Mouse (Mus musculus) cerebral cortex, adult 2 months (tissue): Measurements from ENCODE around the gene Gm9639.

ENCODE experiments used
- WGBS: fragments of 180-500 bp; shearing (Covaris S2); methylation state at CpG from one replicate; pipeline ENCODE4 v1.1.7; 2018; 5-methylcytosine and 5-hydroxymethylcytosine counted together

Gene Gm9639

DNA sequence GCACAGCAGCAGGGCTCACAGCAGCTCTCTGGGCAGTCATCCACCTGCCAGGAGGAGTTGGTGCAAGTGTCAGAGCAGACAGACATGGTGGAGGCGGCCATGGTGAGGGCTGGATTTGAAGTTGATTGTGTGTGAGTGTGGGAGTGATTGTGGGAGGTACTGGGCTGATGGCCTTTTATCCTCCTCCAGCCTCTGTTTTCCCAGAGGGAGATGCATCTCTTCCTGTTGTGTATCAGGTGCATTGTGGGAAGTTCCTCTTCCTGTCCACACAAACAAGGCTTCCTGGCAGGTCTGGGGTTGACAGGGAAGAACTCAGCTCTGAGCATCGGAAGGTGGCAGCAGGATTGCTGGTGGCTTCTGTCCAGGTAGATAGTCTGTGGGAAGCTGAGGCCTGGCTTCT, at the start of gene Gm9639:
Gene Gm9639 (minus strand): TSS at position 101 of the 400 bp plus-strand sequence.
- WGBS: 43% methylated on average over 2 of the region's 2 CpGs

DNA sequence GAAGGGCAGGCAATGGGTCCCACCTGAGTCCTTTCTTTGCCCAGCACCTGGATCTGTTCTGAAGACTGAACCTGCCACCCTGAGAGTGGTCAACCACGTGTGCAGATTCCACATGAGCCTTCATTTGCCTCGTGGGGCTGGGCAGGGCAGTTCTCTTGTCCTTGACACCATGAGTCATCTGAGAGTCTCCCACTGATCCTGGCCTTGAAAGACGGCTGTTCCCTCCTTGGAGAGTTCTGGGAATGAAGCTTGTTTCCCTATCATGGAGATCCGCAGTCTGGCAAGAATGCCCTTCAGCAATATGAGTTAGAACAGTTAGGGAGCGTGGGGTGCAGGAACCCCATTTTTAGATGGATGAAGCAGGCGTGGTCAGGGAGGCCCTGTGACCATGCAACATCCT, 44.1 kb upstream of the Gm9639 start:
- WGBS: 83% methylated on average over 6 of the region's 6 CpGs

DNA sequence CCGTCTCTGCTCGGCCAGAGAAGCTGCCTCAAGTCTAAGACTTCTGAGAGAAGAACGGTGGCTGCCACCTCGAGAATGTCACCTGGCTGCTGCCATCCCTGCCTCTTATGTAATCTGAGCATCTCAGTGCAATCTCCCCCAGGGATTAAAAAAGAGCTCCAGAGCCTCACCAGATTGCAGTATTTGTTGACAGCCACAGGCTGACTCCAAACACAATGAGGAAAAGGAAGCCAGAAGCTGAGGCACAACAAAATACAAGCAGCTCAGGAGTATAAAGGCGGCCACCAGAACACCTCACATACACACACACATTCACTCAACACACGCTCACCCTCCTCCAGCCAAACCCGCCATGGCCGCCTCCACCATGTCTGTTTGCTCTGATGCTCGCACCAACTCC, 40.8 kb upstream of the Gm9639 start, which contains the start of gene Krtap10-10:
Gene Krtap10-10 (plus strand): TSS at position 301 of the 400 bp plus-strand sequence.
- WGBS: 42% methylated on average over 9 of the region's 9 CpGs

- WGBS: 40% methylated on average over 6 of the region's 6 CpGs
Measured at GRCm38 (mm10) chr10:77826951-77827350, 32.1 kb upstream of the Gm9639 start, which contains the start of gene Krtap10-4. TSS of gene Krtap10-4 (minus strand) at chr10:77827095.

DNA sequence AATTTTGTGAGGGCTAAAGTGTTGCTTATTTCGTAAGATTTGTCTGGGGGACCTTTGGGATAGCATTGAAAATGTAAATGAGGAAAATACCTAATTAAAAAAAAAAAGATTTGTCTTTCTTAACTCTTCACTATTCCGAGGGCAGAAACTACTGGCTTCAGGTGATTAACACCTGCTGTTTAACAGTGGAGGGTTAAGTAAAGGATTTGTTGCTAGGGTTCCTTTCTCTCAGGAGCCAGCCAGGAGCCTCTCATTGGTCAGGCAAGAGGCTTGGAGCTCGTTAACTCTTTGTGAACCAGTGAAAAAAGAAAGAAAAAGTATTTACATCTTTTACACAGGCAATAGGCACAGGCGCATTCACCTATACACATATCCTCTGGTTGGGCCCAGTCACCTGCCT, 24.3 kb upstream of the Gm9639 start:
- 56% methylated on average over 4 of the region's 4 CpGs for WGBS

GRCm38 (mm10) chr10:77818523-77818922, 23.6 kb upstream of the Gm9639 start:
- 91% methylated on average over 4 of the region's 4 CpGs for WGBS

GRCm38 (mm10) chr10:77815514-77815913, 20.6 kb upstream of the Gm9639 start:
- WGBS: 41% methylated on average over 5 of the region's 5 CpGs

DNA sequence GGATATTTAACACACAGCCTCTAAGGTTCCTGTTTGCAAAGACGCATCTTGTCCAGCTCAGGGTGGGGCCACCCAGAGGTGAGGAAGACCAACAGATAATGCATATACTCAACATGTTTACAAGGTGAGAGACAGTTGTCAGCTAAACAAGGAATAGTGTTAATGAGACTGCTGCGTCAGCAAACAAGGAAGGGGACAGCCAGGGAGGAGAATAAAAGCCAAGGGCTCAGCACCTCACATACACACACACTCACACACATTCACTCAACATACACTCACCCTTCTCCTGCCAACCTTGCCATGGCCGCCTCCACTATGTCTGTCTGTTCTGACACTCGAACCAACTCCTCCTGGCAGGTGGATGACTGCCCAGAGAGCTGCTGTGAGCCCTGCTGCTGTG, 19.5 kb upstream of the Gm9639 start, which contains the start of gene Gm2696:
Gene Gm2696 (plus strand): TSS at position 301 of the 400 bp plus-strand sequence.
- WGBS: 55% methylated on average over 4 of the region's 4 CpGs

GRCm38 (mm10) chr10:77811743-77812142, 16.9 kb upstream of the Gm9639 start, which contains the start of gene Gm9507:
TSS of gene Gm9507 (minus strand) at chr10:77811843.
- WGBS: 69% methylated on average over 5 of the region's 5 CpGs

DNA sequence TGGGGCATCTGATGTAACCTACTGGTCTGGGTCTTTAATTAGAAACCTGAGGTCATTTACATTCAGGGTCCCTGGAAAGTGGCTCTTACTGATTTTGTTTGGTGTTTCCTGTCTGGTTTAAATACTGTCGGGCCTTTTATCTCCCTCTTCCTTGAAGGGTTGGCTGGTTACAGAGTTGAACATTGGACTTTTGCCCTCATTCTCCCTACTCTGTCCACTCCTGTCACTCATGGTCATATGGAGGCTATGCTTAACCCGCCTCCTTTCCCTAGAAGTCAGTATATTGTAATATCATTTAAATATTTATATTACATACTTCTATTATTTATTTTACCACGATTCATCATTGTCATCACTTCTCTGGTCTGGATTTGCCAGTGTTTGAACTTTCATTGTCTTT, 9.2 kb upstream of the Gm9639 start:
- 81% methylated on average over 3 of the region's 3 CpGs for whole genome bisulfite sequencing

DNA sequence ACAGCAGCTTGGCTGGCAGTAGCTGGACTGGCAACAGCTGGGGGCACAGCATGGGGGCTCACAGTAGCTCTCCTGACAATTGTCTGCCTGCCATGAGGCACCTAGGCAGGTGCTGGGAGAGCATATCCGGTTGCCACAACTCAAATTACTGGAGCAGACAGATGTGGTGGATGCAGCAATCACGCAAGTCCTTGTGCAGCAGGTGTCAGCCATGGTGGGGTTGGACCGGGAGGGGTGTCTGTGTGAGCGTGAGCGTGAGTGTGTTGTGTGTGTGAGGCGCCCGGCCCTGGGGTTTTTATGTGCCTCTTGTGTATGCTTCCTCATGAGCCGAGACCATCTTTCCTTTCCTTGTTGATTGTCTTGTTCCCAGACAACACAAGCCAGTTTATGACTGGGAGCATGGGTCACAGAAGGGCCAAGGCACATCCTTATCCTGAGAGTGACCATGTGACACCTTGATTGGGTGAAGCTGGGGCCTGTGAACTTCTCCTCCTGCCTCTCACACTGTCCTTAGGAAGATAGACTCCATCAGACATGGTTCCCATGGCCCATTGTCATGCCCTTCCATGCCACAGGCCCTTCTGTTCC, 4.1 kb upstream of the Gm9639 start, which contains the start of gene Gm19668:
Gene Gm19668 (minus strand): TSS at position 213 of the 588 bp plus-strand sequence.
- 75% methylated on average over 8 of the region's 8 CpGs for WGBS

DNA sequence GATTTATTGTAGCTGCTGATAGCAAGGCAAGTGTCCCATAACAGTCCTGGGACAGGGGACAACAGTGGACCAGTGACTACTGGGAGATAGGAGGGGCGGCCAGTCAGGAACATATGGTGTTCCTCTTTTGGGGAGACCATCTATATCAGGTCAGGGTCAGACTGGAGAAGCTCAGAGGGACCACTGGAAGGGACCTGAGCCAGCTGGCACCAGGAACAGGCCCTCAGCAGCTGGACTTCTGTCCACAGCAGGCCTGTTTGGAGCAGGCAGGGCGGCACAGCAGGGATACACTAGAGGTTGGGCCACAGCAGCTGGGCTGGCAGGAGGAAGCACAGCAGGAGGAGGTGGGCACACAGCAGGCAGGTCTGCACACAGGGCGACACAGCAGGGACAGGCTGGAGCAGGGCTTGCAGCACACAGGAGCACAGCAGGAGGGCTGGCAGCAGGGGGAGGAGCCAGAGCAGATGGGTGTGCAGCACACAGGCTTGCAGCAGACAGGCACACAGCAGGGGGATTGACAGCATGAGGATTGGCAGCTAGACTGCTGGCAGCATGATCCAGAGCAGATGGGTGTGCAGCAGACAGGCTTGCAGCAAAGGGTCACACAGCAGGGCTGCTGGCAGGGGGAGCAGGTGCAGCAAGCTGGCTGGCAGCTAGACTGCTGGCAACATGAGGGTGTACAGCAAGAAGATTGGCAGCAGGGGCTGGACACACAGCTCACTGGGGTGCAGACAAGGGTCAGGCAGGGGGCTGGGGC, 3.5 kb upstream of the Gm9639 start:
- 70% methylated on average over 3 of the region's 3 CpGs for WGBS

DNA sequence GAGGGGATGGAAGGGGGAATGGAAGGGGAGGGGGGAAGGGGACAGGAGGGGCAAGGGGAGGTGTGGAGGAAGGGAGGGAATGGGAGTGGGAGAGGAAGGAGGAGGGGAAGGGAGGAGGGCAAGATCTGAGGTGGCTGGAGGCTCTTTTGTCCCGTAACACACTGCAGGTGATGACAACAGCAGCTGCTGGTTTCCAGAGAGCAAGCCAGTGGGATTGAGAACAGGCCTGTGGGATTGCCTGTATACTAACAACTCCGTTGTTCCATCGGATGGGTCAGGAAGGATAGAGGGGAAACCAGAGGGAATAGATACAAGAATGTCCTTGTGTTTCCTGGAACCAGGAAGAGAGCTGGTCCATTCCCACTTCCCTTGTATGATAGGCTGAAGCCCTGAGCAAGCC, 2.8 kb upstream of the Gm9639 start:
- WGBS: 63% methylated on average over 3 of the region's 3 CpGs

DNA sequence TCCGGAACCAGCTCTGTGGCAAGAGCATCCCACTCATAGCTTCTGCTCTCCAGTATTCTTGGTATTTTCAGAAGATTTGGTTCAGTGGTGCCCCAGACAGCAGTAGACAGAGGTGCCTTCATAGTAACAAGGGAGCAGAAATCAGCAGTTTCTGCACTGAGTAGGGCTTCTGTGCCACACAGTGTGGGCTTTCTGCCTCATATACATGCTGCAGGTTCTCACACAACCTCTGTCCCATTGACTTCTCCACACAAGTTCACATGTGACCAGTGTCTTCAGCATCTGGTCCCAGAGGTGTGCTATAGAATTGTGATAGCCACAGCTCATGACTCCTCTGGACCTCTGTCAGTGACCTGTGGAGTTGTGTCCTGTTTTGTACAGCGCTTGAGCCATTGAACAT, 6.3 kb downstream of the Gm9639 start:
- 67% methylated on average over 2 of the region's 2 CpGs for WGBS

- WGBS: 18% methylated on average over 1 of the region's 1 CpGs
Measured at GRCm38 (mm10) chr10:77787876-77788275, 7.0 kb downstream of the Gm9639 start, which contains the start of gene Gm7137. TSS of gene Gm7137 (minus strand) at chr10:77788200.

DNA sequence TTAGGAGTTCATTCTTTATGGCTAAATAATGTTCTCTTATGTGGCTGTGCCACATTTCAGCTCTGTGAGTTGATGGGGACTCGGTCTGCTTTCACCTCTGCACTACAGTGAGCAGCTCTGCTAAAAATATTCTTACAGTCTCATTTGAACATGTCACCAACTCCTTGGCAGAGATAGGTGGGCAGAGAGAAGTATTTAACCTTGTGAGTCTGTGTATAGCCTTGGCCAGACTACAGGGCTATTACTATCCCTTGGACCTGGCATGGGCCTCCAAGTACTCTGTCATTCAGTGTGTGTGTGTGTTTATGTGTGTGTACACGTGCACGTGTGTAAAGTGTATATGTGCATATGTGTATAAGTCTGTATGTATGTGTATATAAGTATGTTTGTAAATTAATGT, 11.5 kb downstream of the Gm9639 start:
- WGBS: 78% methylated on average over 3 of the region's 3 CpGs

DNA sequence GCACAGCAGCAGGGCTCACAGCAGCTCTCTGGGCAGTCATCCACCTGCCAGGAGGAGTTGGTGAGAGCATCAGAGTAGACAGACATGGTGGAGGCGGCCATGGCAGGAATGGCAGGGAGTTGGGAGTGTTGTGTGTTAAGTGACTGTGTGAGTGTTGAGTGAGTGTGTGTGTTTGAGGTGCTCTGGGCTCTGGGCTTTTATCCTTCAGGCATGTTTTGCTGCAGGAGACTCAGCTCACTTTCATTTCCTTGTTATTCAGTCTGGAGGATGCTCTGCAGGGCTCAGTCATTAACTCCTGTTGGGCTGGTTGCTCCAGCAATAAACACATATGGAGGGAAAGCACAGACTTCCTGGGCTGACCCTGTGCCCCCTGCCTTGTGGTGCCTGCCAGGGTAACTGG, 12.4 kb downstream of the Gm9639 start, which contains the start of gene Gm3250:
Gene Gm3250 (minus strand): TSS at position 101 of the 400 bp plus-strand sequence.
- 58% methylated on average over 1 of the region's 1 CpGs for WGBS

DNA sequence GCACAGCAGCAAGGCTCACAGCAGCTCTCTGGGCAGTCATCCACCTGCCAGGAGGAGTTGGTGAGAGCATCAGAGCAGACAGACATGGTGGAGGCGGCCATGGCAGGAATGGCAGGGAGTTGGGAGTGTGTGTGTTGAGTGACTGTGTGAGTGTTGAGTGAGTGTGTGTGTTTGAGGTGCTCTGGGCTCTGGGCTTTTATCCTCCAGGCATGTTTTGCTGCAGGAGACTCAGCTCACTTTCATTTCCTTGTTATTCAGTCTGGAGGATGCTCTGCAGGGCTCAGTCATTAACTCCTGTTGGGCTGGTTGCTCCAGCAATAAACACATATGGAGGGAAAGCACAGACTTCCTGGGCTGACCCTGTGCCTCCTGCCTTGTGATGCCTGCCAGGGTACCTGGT, 18.0 kb downstream of the Gm9639 start, which contains the start of gene Gm7138:
Gene Gm7138 (minus strand): TSS at position 101 of the 400 bp plus-strand sequence.
- 46% methylated on average over 1 of the region's 1 CpGs for WGBS

GRCm38 (mm10) chr10:77772142-77772541, 22.7 kb downstream of the Gm9639 start:
- WGBS: 80% methylated on average over 3 of the region's 3 CpGs

- 62% methylated on average over 1 of the region's 1 CpGs for WGBS
Measured at GRCm38 (mm10) chr10:77771225-77771624, 23.7 kb downstream of the Gm9639 start, which contains the start of gene Gm3238. TSS of gene Gm3238 (minus strand) at chr10:77771325.

- WGBS: 87% methylated on average over 1 of the region's 1 CpGs
Measured at GRCm38 (mm10) chr10:77769727-77770126, 25.1 kb downstream of the Gm9639 start.

GRCm38 (mm10) chr10:77759582-77759981, 35.3 kb downstream of the Gm9639 start, which contains the start of gene Gm3233:
TSS of gene Gm3233 (minus strand) at chr10:77759682.
- no CpG with 5 or more reads among the region's 1 CpGs for WGBS
